Mouse (Mus musculus) liver, postnatal 0 days (tissue): ENCODE results near the gene Emb. TPM values are rescaled to one million over a fixed set of nuclear protein-coding genes. Genes with fewer than 3 reads are reported as not detected.
A peak's percentile ranks its signal among the peaks of the same experiment; 100 is the strongest.
"Not testable (repeated sequence)": the region's sequence is repeated elsewhere in the genome, so short reads cannot be mapped to it uniquely, and the experiment has no call there.

Experiments
- ATAC-seq: fragments of 200-750 bp; cut with Nextera tagmentation; 2 replicates; pipeline ENCODE4 v1.8.0; 2017; ENCODE audit warnings: mild to moderate bottlenecking, moderate library complexity
- DNase-seq: peaks from one replicate; pipeline ENCODE4 v3.0.0-alpha.2; 2016
- H3K27ac ChIP-seq: fragments of 300-500 bp; sonication (generic); 2 replicates; pipeline ENCODE4 v1.5.1; 2014; ENCODE audit warnings: antibody characterized with exemption, moderate library complexity, mild to moderate bottlenecking, low read depth
- H3K27me3 ChIP-seq: fragments of 300-500 bp; sonication (generic); 2 replicates; pipeline ENCODE4 v1.6.1; 2014; ENCODE audit warnings: low read length, control low read depth, mixed read lengths; ENCODE audit not compliant: insufficient read depth
- H3K36me3 ChIP-seq: fragments of 300-500 bp; sonication (generic); replicated peaks from 2 replicates; pipeline ENCODE4 v1.6.1; 2014; ENCODE audit warnings: mild to moderate bottlenecking, control low read depth, low read length, moderate library complexity, mixed read lengths; ENCODE audit not compliant: insufficient read depth
- H3K4me1 ChIP-seq: fragments of 300-500 bp; sonication (generic); 2 replicates; pipeline ENCODE4 v1.6.1; 2014; ENCODE audit warnings: antibody characterized with exemption, mild to moderate bottlenecking, control low read depth; ENCODE audit not compliant: insufficient read depth
- H3K4me2 ChIP-seq: fragments of 300-500 bp; sonication (generic); 2 replicates; pipeline ENCODE4 v1.6.1; 2014; ENCODE audit warnings: low read depth, mild to moderate bottlenecking, low read length, moderate library complexity, mixed read lengths
- H3K4me3 ChIP-seq: fragments of 300-500 bp; sonication (generic); 2 replicates; pipeline ENCODE4 v1.5.1; 2014; ENCODE audit warnings: low read depth, low read length
- H3K9ac ChIP-seq: fragments of 300-500 bp; sonication (generic); replicated peaks from 2 replicates; pipeline ENCODE4 v1.6.1; 2014; ENCODE audit warnings: mild to moderate bottlenecking, moderate library complexity
- H3K9me3 ChIP-seq: fragments of 300-500 bp; sonication (generic); 2 replicates; pipeline ENCODE4 v1.6.1; 2016; ENCODE audit warnings: mild to moderate bottlenecking, control low read depth, low read length, mixed read lengths
- CTCF ChIP-seq: sonication (generic); IDR thresholded peaks from 2 replicates; pipeline ENCODE4 v1.5.1; 2016; ENCODE audit warnings: antibody characterized with exemption, low read depth
- EP300 ChIP-seq: IDR thresholded peaks from 2 replicates; pipeline ENCODE4 v1.6.1; 2016; ENCODE audit warnings: antibody characterized with exemption, low read depth, mild to moderate bottlenecking
- WGBS: fragments of 180-500 bp; shearing (Covaris S2); extraction: QIAGEN DNeasy Blood & Tissue Kit; methylation state at CpG from one replicate; pipeline ENCODE4 v1.1.7; 2014; ENCODE audit not compliant: insufficient replicate concordance; 5-methylcytosine and 5-hydroxymethylcytosine counted together
- polyA plus RNA-seq: library from polyadenylated mRNA; unstranded; fragments of >200 nt; fragmentation: Nextera tagmentation; extraction: Ambion mirVana; gene quantifications from 2 replicates; pipeline ENCODE4 v1.2.1, GENCODE M21; 2015

The Emb gene
- 14.0 and 15.4 TPM in 2 replicates for polyA plus RNA-seq

- ATAC-seq (no peak), DNase-seq (no peak)
- Histone ChIP-seq H3K27ac (no peak within 1 kb of the TSS), H3K4me1 (no peaks in the 10 kb centered on the region), H3K36me3 (no peaks in the 10 kb centered on the region), H3K9ac (no peak within 1 kb of the TSS), H3K27me3 (no peaks in the 10 kb centered on the region), H3K4me3 (no peak within 1 kb of the TSS), H3K9me3 (no peaks in the 10 kb centered on the region), H3K4me2 (no peak within 1 kb of the TSS)
- no peak for TF ChIP-seq EP300
- no peak for TF ChIP-seq CTCF
- 51% methylated on average over 6 of the region's 6 CpGs for WGBS
Measured at GRCm38 (mm10) chr13:117208236-117208635, at the start of gene Emb. TSS of gene Emb (plus strand) at chr13:117208536.

- no peak for ATAC-seq
- Histone ChIP-seq H3K27me3 (no peaks in the 10 kb centered on the region), H3K4me2 (no peak overlapping the region), H3K9ac (no peak overlapping the region), H3K36me3 (no peaks in the 10 kb centered on the region), H3K27ac (no peak overlapping the region), H3K4me3 (no peak overlapping the region), H3K4me1 (no peaks in the 10 kb centered on the region), H3K9me3 (no peaks in the 10 kb centered on the region)
- DNase-seq, result no peak
- TF ChIP-seq EP300 (no peak), CTCF (no peak)
- WGBS, result 73% methylated on average over 5 of the region's 5 CpGs
Measured at GRCm38 (mm10) chr13:117163906-117164305, 44.4 kb upstream of the Emb start.

DNA sequence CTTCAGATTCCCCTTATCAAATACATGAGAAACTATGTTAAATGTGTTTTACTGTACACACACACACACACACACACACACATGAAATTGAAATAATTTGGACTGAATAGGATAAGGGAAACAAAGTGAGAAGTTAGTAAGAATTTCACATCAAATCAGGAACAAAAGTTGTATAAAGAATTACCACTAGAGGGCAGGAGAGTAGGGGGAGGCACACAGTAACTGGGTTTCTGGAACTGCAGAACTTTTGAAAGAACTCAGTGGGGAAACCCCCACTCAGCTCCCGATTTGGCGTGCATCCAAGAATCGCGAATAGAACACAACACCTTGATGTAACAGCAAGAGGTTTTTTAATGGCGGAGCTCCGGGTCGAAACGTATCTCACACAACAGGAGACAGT, 43.3 kb upstream of the Emb start:
- no peak for TF ChIP-seq EP300
- peak; percentile 31 for TF ChIP-seq CTCF

GRCm38 (mm10) chr13:117180912-117181311, 27.4 kb upstream of the Emb start:
- not testable (repeated sequence) for ATAC-seq

More for the DNA sequence above, 43.3 kb upstream of the Emb start:
- ATAC-seq (no peak), DNase-seq (no peak)
- Histone ChIP-seq H3K4me2 (no peak overlapping the region), H3K36me3 (no peaks in the 10 kb centered on the region), H3K4me3 (no peak overlapping the region), H3K9ac (no peak overlapping the region), H3K4me1 (no peaks in the 10 kb centered on the region), H3K9me3 (no peaks in the 10 kb centered on the region), H3K27ac (no peak overlapping the region), H3K27me3 (no peaks in the 10 kb centered on the region)
- 89% methylated on average over 8 of the region's 8 CpGs for WGBS

GRCm38 (mm10) chr13:117183288-117183687, 25.0 kb upstream of the Emb start:
- Histone ChIP-seq H3K27me3 (no peaks in the 10 kb centered on the region), H3K9me3 (no peaks in the 10 kb centered on the region), H3K9ac (no peak overlapping the region), H3K4me2 (no peak overlapping the region), H3K4me1 (no peaks in the 10 kb centered on the region), H3K36me3 (no peaks in the 10 kb centered on the region), H3K27ac (no peak overlapping the region), H3K4me3 (no peak overlapping the region)
- TF ChIP-seq EP300 (0 out of 2 replicates have a peak, but pooled peaks have one; percentile 24), CTCF (no peak)
- 58% methylated on average over 6 of the region's 6 CpGs for WGBS
- peak; percentile 66 for ATAC-seq
- no peak for DNase-seq

More at GRCm38 (mm10) chr13:117180912-117181311, 27.4 kb upstream of the Emb start:
- 82% methylated on average over 3 of the region's 3 CpGs for WGBS
- DNase-seq, H3K4me2 ChIP-seq, H3K9me3 ChIP-seq, H3K4me1 ChIP-seq, H3K9ac ChIP-seq, H3K27me3 ChIP-seq, H3K4me3 ChIP-seq, H3K27ac ChIP-seq, H3K36me3 ChIP-seq: not testable (repeated sequence)

DNA sequence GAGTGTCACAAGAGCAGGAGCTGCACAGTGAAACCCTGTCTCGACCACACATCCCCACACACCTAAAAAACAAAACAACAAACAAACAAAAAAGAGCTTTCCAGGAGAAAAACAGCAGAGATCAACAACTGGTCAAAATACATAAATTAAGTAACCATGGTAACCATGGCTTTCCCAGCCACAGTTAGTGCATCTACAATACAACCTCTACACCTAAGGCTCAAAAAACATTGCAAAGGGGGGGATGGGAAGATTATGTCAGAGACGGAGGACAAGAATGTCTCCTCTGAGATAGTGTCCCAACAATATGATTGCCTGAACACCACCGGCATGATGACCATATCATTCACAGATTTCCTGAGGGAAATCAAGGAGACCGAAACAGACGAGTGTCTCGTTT, 23.0 kb upstream of the Emb start:
- no peak for ATAC-seq
- H3K4me1 ChIP-seq, result no peaks in the 10 kb centered on the region
- TF ChIP-seq CTCF (no peak), EP300 (no peak)
- no peak overlapping the region for H3K4me2 ChIP-seq
- no peak overlapping the region for H3K4me3 ChIP-seq
- no peak overlapping the region for H3K27ac ChIP-seq
- WGBS, result 66% methylated on average over 6 of the region's 6 CpGs
- H3K9ac ChIP-seq, result no peak overlapping the region
- no peaks in the 10 kb centered on the region for H3K27me3 ChIP-seq
- H3K36me3 ChIP-seq, result no peaks in the 10 kb centered on the region
- no peaks in the 10 kb centered on the region for H3K9me3 ChIP-seq
- DNase-seq, result no peak

GRCm38 (mm10) chr13:117192161-117192560, 16.2 kb upstream of the Emb start:
- Histone ChIP-seq H3K36me3 (no peaks in the 10 kb centered on the region), H3K4me3 (no peak overlapping the region), H3K9me3 (no peaks in the 10 kb centered on the region), H3K27me3 (no peaks in the 10 kb centered on the region), H3K4me1 (no peaks in the 10 kb centered on the region), H3K27ac (no peak overlapping the region), H3K9ac (no peak overlapping the region), H3K4me2 (no peak overlapping the region)
- ATAC-seq (no peak), DNase-seq (no peak)
- 87% methylated on average over 5 of the region's 5 CpGs for WGBS
- TF ChIP-seq CTCF (no peak), EP300 (no peak)
